Mouse (Mus musculus) lung, postnatal 0 days (tissue): ENCODE data around the gene Hoxd10.

Source experiments
- CTCF ChIP-seq: IDR thresholded peaks from 2 replicates; pipeline ENCODE4 v1.5.1; 2016; ENCODE audit warnings: antibody characterized with exemption, mild to moderate bottlenecking
- EP300 ChIP-seq: IDR thresholded peaks from 2 replicates; pipeline ENCODE4 v1.6.1; 2016; ENCODE audit warnings: antibody characterized with exemption, mild to moderate bottlenecking, control low read depth

DNA sequence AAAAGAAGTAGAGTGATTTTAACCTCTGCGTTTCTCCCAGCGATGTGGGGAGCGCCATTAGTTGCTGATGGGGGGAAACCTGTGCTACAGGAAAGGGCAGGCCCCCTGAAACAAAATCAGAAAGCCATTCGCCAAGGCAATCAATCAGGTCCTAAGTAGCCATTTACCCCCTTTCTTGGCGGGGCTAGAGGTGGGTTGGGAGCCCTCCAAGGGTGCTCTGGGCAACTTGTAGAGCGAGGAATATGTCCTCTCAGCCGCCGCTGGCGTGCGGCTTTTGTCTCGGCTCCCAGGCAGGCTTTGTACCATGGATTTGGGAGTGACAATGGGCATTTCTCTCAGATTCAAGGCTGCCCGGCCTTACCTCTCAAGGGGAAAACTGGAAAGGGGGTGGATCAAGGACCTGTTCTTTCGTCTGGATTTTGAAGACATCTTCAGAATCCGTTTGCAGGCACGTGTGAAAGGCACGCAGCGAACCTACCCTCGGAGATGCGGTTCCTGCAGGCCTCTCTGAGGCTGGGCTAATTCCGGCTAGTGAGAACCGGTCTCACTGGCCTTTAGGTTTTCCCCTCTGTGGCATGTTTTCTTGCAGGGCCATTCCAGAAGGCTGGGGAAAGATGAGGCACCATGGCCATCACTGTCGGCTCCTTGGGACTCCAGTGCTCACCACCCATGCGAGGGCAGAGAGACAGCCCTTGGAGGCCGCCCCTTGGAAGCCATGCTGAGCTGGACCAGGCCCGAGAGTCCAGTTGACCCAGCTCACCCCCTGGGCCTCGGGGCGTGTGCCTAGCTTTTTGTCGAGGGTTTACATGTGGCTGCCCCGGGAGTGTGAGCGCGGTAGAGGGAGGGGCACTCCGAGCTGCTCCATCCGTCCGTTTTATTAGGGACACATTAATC lies 5.0 kb downstream of the Hoxd10 start:
- no peak for TF ChIP-seq CTCF
- no peak for TF ChIP-seq EP300
